Mouse (Mus musculus) liver, postnatal 0 days (tissue): Measurements from ENCODE around the gene Rogdi. TPM values are rescaled to one million over a fixed set of nuclear protein-coding genes. Genes with fewer than 3 reads are reported as not detected.

ENCODE experiments used
- ATAC-seq: fragments of 200-750 bp; cut with Nextera tagmentation; 2 replicates; pipeline ENCODE4 v1.8.0; 2017; ENCODE audit warnings: mild to moderate bottlenecking, moderate library complexity
- DNase-seq: peaks from one replicate; pipeline ENCODE4 v3.0.0-alpha.2; 2016
- H3K27ac ChIP-seq: fragments of 300-500 bp; sonication (generic); 2 replicates; pipeline ENCODE4 v1.5.1; 2014; ENCODE audit warnings: antibody characterized with exemption, moderate library complexity, mild to moderate bottlenecking, low read depth
- H3K27me3 ChIP-seq: fragments of 300-500 bp; sonication (generic); 2 replicates; pipeline ENCODE4 v1.6.1; 2014; ENCODE audit warnings: low read length, control low read depth, mixed read lengths; ENCODE audit not compliant: insufficient read depth
- H3K36me3 ChIP-seq: fragments of 300-500 bp; sonication (generic); replicated peaks from 2 replicates; pipeline ENCODE4 v1.6.1; 2014; ENCODE audit warnings: mild to moderate bottlenecking, control low read depth, low read length, moderate library complexity, mixed read lengths; ENCODE audit not compliant: insufficient read depth
- H3K4me1 ChIP-seq: fragments of 300-500 bp; sonication (generic); 2 replicates; pipeline ENCODE4 v1.6.1; 2014; ENCODE audit warnings: antibody characterized with exemption, mild to moderate bottlenecking, control low read depth; ENCODE audit not compliant: insufficient read depth
- H3K4me2 ChIP-seq: fragments of 300-500 bp; sonication (generic); 2 replicates; pipeline ENCODE4 v1.6.1; 2014; ENCODE audit warnings: low read depth, mild to moderate bottlenecking, low read length, moderate library complexity, mixed read lengths
- H3K4me3 ChIP-seq: fragments of 300-500 bp; sonication (generic); 2 replicates; pipeline ENCODE4 v1.5.1; 2014; ENCODE audit warnings: low read depth, low read length
- H3K9ac ChIP-seq: fragments of 300-500 bp; sonication (generic); replicated peaks from 2 replicates; pipeline ENCODE4 v1.6.1; 2014; ENCODE audit warnings: mild to moderate bottlenecking, moderate library complexity
- H3K9me3 ChIP-seq: fragments of 300-500 bp; sonication (generic); 2 replicates; pipeline ENCODE4 v1.6.1; 2016; ENCODE audit warnings: mild to moderate bottlenecking, control low read depth, low read length, mixed read lengths
- CTCF ChIP-seq: sonication (generic); IDR thresholded peaks from 2 replicates; pipeline ENCODE4 v1.5.1; 2016; ENCODE audit warnings: antibody characterized with exemption, low read depth
- EP300 ChIP-seq: IDR thresholded peaks from 2 replicates; pipeline ENCODE4 v1.6.1; 2016; ENCODE audit warnings: antibody characterized with exemption, low read depth, mild to moderate bottlenecking
- WGBS: fragments of 180-500 bp; shearing (Covaris S2); extraction: QIAGEN DNeasy Blood & Tissue Kit; methylation state at CpG from one replicate; pipeline ENCODE4 v1.1.7; 2014; ENCODE audit not compliant: insufficient replicate concordance; 5-methylcytosine and 5-hydroxymethylcytosine counted together
- polyA plus RNA-seq: library from polyadenylated mRNA; unstranded; fragments of >200 nt; fragmentation: Nextera tagmentation; extraction: Ambion mirVana; gene quantifications from 2 replicates; pipeline ENCODE4 v1.2.1, GENCODE M21; 2015

Gene Rogdi
- polyA plus RNA-seq, 1 experiment from 2014 or later = 105 TPM

DNA sequence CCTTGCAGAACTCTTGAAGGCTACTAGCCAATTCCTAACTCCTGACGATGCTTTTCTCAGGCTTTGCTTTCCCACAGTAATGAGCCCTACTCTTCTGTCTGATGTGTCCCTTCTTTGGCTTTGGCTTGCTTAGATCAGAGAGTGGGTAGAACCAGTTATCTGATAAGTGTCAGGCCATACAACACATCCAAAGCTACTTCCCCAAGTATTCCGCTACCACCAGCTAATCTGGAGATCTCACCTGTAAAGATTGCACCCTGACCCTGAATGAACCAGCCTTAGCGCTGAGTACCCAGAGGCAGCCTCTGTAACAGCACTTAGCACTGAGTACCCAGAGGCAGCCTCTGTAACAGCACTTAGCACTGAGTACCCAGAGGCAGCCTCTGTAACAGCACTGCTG is 32.0 kb upstream of the Rogdi start:
- H3K4me2 ChIP-seq = no peak overlapping the region
- DNase-seq (no peak), ATAC-seq (no peak)
- peaks cover 15% of the 10 kb centered on the region for H3K4me1 ChIP-seq
- no peaks in the 10 kb centered on the region for H3K27me3 ChIP-seq
- no peaks in the 10 kb centered on the region for H3K9me3 ChIP-seq
- WGBS = 92% methylated on average over 3 of the region's 3 CpGs
- H3K36me3 ChIP-seq = peaks cover 64% of the 10 kb centered on the region
- H3K4me3 ChIP-seq = no peak overlapping the region
- TF ChIP-seq EP300 (no peak), CTCF (no peak)
- H3K27ac ChIP-seq = no peak overlapping the region
- no peak overlapping the region for H3K9ac ChIP-seq

DNA sequence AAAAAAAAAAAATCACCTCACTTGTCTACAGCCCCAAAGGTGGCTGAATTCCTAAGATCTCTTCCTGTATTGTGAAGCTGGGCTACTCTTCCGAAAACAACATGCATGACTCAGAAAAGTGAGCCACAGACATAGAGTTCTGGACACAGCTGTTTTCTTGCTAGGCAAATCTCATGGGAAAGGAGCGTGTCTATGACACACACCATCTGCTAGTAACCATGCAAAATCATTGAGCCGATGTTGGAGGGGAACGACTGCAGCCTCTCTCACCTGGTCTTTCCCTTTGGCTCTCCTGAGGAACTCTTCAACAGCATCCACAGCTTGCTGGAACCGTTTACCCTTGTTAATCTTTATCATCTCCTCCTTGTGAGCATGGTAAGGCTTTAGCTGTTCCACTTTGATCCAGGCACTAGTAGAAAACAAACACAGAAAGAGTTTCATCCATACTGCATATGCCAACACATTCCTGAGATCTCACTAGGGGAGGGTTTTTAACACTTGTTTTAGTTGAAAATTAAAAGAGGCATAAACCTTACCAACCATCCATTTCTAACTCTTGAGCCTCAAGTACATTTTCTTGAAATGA is 23.4 kb upstream of the Rogdi start:
- Histone ChIP-seq H3K4me3 (no peak overlapping the region), H3K9me3 (no peaks in the 10 kb centered on the region), H3K4me1 (no peaks in the 10 kb centered on the region), H3K36me3 (peaks cover 93% of the 10 kb centered on the region), H3K4me2 (no peak overlapping the region), H3K9ac (no peak overlapping the region), H3K27me3 (no peaks in the 10 kb centered on the region), H3K27ac (no peak overlapping the region)
- ATAC-seq = no peak
- no peak for TF ChIP-seq CTCF
- 82% methylated on average over 5 of the region's 5 CpGs for WGBS
- DNase-seq = no peak

DNA sequence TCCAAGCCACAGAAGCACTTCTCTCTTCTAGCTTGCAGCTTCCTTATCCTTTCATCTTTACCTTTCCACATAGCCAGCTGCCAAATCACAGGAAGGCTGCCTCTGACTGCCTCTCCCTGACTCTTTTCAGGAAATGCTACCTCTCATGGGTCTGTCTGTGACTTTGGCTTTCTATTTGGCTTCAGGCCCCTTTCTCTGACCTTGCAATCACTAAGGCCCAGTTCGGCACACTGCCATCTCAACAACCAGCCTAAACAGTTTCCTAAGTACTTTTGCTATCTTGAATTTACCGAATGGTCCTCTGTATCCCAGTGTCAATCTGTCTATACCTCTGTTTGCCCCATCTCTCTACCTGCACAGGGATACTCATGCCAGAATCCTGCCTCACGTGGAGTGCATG is 22.2 kb upstream of the Rogdi start:
- no peak overlapping the region for H3K4me2 ChIP-seq
- peaks cover 92% of the 10 kb centered on the region for H3K36me3 ChIP-seq
- no peak for DNase-seq
- H3K4me3 ChIP-seq = no peak overlapping the region
- no peak overlapping the region for H3K9ac ChIP-seq
- no peaks in the 10 kb centered on the region for H3K4me1 ChIP-seq
- no peak overlapping the region for H3K27ac ChIP-seq
- WGBS = 95% methylated on average over 3 of the region's 3 CpGs
- no peaks in the 10 kb centered on the region for H3K9me3 ChIP-seq
- TF ChIP-seq EP300 (no peak), CTCF (no peak)
- H3K27me3 ChIP-seq = no peaks in the 10 kb centered on the region
- ATAC-seq = no peak

DNA sequence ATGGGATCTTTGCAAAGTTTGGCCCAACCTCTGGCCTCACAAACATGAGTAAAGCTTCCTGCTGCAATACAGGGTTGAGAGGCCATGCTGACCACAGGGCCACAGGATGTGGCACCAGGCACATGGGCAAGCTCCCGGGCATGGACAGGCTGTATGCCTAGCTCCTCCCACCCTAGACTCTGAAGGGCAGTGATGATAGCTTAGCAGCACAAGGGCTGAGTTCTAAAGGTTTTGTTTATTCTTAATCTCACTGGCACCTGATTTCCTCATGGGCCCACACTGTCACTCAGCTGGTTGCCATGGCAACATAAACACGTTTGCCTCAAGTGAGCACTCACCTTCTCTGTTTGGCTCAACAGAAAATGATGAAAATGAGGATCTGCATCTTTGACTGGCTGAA is 16.5 kb upstream of the Rogdi start:
- H3K4me1 ChIP-seq = no peaks in the 10 kb centered on the region
- 27% methylated on average over 2 of the region's 2 CpGs for WGBS
- H3K27ac ChIP-seq = peak overlapping the region; percentile 48; the same call in 1 of the 2 replicates
- no peaks in the 10 kb centered on the region for H3K27me3 ChIP-seq
- TF ChIP-seq CTCF (no peak), EP300 (no peak)
- H3K4me3 ChIP-seq = no peak overlapping the region
- no peak overlapping the region for H3K4me2 ChIP-seq
- no peaks in the 10 kb centered on the region for H3K9me3 ChIP-seq
- DNase-seq = peak; percentile 53
- peaks cover 88% of the 10 kb centered on the region for H3K36me3 ChIP-seq
- ATAC-seq = peak; percentile 91
- no peak overlapping the region for H3K9ac ChIP-seq

DNA sequence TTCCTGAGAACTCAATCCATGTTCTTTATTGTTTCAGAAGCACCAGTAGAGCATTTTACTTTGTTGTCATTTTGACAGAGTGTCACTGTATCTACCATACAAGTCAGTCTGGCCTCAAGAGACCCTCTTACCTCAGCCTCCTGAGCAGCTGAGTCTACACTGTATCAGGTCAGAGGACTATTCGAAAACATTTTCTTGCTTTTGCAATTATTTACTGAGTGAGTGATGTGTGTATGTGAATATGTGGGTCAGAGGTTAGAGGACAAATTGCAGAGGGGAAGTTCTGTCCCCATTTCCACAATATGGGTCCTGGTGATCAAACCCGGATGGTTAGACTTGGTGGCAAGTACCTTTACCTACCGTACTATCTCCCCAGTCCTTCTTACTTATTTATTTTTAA is 10.7 kb upstream of the Rogdi start:
- peaks cover 86% of the 10 kb centered on the region for H3K36me3 ChIP-seq
- DNase-seq (no peak), ATAC-seq (peak; percentile 94)
- no peak overlapping the region for H3K4me3 ChIP-seq
- peak overlapping the region; percentile 50; the same call in 1 of the 2 replicates for H3K27ac ChIP-seq
- TF ChIP-seq EP300 (no peak), CTCF (no peak)
- WGBS = 86% methylated on average over 3 of the region's 3 CpGs
- no peak overlapping the region for H3K4me2 ChIP-seq
- no peaks in the 10 kb centered on the region for H3K4me1 ChIP-seq
- H3K27me3 ChIP-seq = no peaks in the 10 kb centered on the region
- H3K9me3 ChIP-seq = no peaks in the 10 kb centered on the region
- no peak overlapping the region for H3K9ac ChIP-seq

DNA sequence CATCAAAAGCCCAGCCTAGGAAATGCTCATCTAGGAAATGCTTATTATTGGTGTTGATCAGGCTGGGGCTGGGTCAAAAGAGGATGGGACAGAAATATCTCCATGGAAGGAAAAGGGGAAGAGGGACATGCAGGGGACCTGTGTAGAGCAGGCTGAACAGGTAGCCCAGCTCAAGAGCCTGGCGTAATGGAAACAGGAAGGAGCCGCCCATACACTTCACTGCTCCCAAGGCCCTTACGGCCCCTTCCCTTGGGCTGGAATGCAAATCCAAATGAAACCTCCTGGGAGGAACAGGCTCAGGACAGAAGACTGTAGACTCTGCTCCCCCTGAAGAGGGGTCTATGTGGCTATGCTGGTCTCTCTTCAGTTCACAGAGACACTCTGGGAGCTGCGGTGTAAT is 1.2 kb upstream of the Rogdi start:
- ATAC-seq (no peak), DNase-seq (no peak)
- H3K27ac ChIP-seq = no peak overlapping the region
- H3K4me1 ChIP-seq = peaks cover 32% of the 10 kb centered on the region
- no peak overlapping the region for H3K4me2 ChIP-seq
- no peaks in the 10 kb centered on the region for H3K9me3 ChIP-seq
- peaks cover 54% of the 10 kb centered on the region for H3K36me3 ChIP-seq
- H3K9ac ChIP-seq = no peak overlapping the region
- no peak overlapping the region for H3K4me3 ChIP-seq
- TF ChIP-seq CTCF (no peak), EP300 (no peak)
- no peaks in the 10 kb centered on the region for H3K27me3 ChIP-seq
- 86% methylated on average over 4 of the region's 4 CpGs for WGBS
